Mouse (Mus musculus) ES-Bruce4 (cell line): ENCODE measurements around the gene Krt24. TPM values are rescaled to one million over a fixed set of nuclear protein-coding genes. Genes with fewer than 3 reads are reported as not detected.
A peak's percentile ranks its signal among the peaks of the same experiment; 100 is the strongest.

Source experiments
- H3K27ac ChIP-seq: 2 replicates; pipeline ENCODE4 v1.5.1; 2012; ENCODE audit warnings: low read length, inconsistent platforms; ENCODE audit not compliant: insufficient read depth
- H3K27me3 ChIP-seq: 2 replicates; pipeline ENCODE4 v1.6.1; 2012; ENCODE audit warnings: mild to moderate bottlenecking, low read length, inconsistent platforms; ENCODE audit not compliant: control insufficient read depth, poor library complexity, insufficient read depth, severe bottlenecking
- H3K36me3 ChIP-seq: 2 replicates; pipeline ENCODE4 v1.6.1; 2012; ENCODE audit warnings: inconsistent platforms, mild to moderate bottlenecking, low read length, moderate library complexity; ENCODE audit not compliant: control insufficient read depth, poor library complexity, insufficient read depth, severe bottlenecking
- H3K4me1 ChIP-seq: one replicate; pipeline ENCODE4 v1.8.1; 2011; ENCODE audit warnings: low read length; ENCODE audit not compliant: control insufficient read depth, insufficient read depth
- H3K4me3 ChIP-seq: 2 replicates; pipeline ENCODE4 v1.5.1; 2011; ENCODE audit warnings: low read depth, mild to moderate bottlenecking, low read length
- H3K9ac ChIP-seq: 2 replicates; pipeline ENCODE4 v1.6.1; 2012; ENCODE audit warnings: low read depth, mild to moderate bottlenecking, inconsistent platforms; ENCODE audit not compliant: poor library complexity, severe bottlenecking
- H3K9me3 ChIP-seq: replicated peaks from 2 replicates; pipeline ENCODE4 v1.6.1; 2012; ENCODE audit warnings: mild to moderate bottlenecking, low read length, inconsistent platforms; ENCODE audit not compliant: control insufficient read depth, poor library complexity, insufficient read depth, severe bottlenecking
- CTCF ChIP-seq: IDR thresholded peaks from one replicate; pipeline ENCODE4 v1.8.1; 2011; ENCODE audit warnings: low read depth, low read length
- EP300 ChIP-seq: IDR thresholded peaks from 2 replicates; pipeline ENCODE4 v1.6.1; 2011; ENCODE audit warnings: low read depth, low read length; ENCODE audit not compliant: insufficient read depth
- POLR2A ChIP-seq: IDR thresholded peaks from one replicate; pipeline ENCODE4 v1.8.1; 2011; ENCODE audit warnings: low read length; ENCODE audit not compliant: insufficient read depth
- polyA plus RNA-seq: library from polyadenylated mRNA; stranded (reverse); fragments of >200 nt; gene quantifications from 2 replicates; pipeline ENCODE4 v1.2.4, GENCODE M21; 2011; ENCODE audit warnings: low read depth; ENCODE audit not compliant: missing spikeins, insufficient read depth, insufficient read length

Gene Krt24
- polyA plus RNA-seq, 1 experiment = not detected

DNA sequence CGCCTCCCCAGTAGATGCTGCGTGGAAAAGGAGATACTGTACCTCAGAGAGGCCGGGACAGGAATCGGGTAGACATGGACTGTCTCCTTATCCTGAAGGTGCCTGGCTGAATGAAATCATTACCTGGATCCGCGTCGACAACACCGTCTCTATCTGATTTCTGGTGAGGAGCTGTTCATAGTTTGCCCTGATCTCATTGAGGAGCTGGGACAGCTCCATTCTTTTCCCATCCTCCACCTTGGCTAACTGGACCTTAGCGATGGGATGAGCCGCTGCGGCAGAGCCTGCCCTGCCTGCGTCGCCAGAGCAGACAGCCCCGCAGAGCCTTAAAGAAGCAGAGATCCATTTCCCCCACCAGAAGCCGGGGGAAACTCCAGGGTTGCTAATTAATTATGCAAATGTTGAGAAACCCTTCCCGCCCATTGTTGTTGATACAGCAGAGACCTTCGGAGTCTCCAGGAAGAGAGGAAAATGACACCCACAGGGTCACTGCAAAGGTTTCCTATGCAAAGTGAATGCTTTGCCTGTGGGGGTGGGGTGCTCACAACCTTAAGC lies 41.2 kb downstream of the Krt24 start, which contains the start of gene Krt222:
Gene Krt222, minus strand, starts transcription at position 266 of the 555 bp plus-strand sequence.
- no peak within 1 kb of the TSS for H3K9ac ChIP-seq
- H3K27me3 ChIP-seq = no peaks in the 10 kb centered on the region
- TF ChIP-seq CTCF (no peak), POLR2A (no peak), EP300 (no peak)
- H3K27ac ChIP-seq = no peak within 1 kb of the TSS
- no peaks in the 10 kb centered on the region for H3K36me3 ChIP-seq
- H3K4me3 ChIP-seq = peak within 1 kb of the TSS; percentile 16; the same call in 1 of the 2 replicates
- no peaks in the 10 kb centered on the region for H3K9me3 ChIP-seq
- H3K4me1 ChIP-seq = peaks cover 2% of the 10 kb centered on the region

DNA sequence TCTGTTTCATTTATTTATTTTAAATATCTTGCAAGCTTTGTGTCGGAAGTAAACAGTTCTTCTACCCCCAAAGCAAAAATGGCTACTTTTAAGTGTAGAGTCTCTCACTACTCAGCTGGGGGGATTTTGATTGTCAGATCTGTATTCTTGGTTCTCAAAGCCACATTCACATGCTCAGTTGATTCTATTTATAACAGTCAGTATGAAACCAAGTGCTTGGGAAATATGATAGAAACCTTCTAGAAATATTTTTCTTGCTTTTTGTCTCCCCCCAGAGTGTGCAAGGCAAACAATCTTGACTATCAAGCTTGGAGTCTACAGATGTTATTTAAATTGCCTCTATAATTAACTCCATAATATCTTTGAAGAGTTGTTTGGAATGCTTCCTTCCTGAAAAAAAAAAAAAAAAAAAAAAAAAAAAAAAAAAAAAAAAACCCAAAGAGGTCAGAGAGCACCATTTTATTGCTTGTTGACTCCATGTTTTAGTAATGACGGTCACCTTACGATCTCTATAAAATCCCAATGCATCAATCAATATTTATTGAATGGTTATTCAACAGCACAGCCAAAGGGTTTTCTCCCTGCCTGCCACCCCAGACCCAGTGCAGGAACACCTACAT lies 41.8 kb downstream of the Krt24 start:
- peak overlapping the region; percentile 16; the same call in 1 of the 2 replicates for H3K4me3 ChIP-seq
- H3K27me3 ChIP-seq = no peaks in the 10 kb centered on the region
- no peaks in the 10 kb centered on the region for H3K9me3 ChIP-seq
- no peaks in the 10 kb centered on the region for H3K36me3 ChIP-seq
- H3K4me1 ChIP-seq = peaks cover 2% of the 10 kb centered on the region
- no peak overlapping the region for H3K9ac ChIP-seq
- TF ChIP-seq EP300 = no peak
- no peak overlapping the region for H3K27ac ChIP-seq

GRCm38 (mm10) chr11:99242056-99242455 lies 43.0 kb downstream of the Krt24 start:
- H3K27me3 ChIP-seq = no peaks in the 10 kb centered on the region
- no peaks in the 10 kb centered on the region for H3K36me3 ChIP-seq
- no peak for TF ChIP-seq EP300
- no peak for TF ChIP-seq POLR2A
- TF ChIP-seq CTCF = no peak
- H3K4me1 ChIP-seq = peaks cover 2% of the 10 kb centered on the region
- no peak overlapping the region for H3K4me3 ChIP-seq
- H3K27ac ChIP-seq = no peak overlapping the region
- no peaks in the 10 kb centered on the region for H3K9me3 ChIP-seq
- H3K9ac ChIP-seq = no peak overlapping the region

DNA sequence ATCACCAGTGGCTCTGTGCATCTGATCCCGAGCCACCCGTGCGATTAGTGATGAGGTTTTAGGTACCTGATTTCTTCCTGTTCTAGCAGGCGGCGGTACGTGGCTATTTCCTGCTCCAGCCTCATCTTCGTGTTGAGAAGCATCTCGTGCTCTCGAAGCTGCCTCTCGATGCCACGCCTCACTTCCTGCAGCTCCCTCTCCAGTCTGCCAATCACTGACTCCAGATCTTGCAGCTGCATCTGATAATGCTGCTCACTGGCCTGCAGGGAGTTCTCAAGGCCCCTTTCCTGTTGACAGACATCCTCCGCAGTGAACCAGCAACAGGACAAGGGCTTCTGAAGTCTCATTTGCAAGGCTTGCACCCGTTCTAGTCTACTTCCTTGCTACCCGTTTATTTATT lies 46.6 kb downstream of the Krt24 start:
- Histone ChIP-seq H3K9ac (no peak overlapping the region), H3K27me3 (no peaks in the 10 kb centered on the region), H3K4me1 (no peaks in the 10 kb centered on the region), H3K36me3 (no peaks in the 10 kb centered on the region), H3K9me3 (no peaks in the 10 kb centered on the region), H3K4me3 (no peak overlapping the region), H3K27ac (no peak overlapping the region)
- no peak for TF ChIP-seq POLR2A
- TF ChIP-seq EP300 = no peak
- TF ChIP-seq CTCF = no peak

DNA sequence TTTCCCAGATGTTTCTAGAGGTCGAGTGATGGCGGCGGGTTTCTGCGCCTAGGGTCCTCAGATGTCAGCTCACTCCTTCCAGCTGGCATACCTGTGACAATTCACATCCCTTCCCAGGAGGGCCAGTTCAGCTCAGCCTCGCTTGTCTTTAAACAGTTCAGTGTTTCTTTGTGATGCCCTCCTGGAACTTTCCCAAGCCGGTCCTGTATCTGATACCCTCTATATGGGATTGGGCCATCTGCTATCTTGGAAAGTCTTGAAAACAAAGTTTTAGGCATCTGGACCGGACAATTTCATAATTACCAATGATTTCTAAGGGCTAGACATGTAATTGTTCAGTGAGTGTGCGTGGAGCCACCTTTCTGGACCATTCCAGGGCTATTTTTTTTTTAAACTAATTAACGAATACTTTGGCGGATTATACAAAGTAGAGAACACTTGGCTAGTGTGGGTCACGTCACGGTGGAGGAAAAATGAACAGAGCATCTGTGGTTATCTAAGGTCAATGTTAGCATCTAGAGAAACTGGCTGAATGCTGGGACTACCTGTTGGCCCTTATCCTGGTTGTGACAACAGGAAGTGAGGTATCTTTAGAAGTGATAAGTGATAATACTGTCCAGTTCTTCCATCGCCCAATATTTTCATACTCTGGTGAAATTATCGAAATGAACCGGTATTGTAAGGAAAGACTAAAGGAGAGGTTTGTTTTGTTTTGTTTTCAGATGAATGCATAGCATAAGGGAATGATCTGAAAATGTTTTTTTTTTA lies 53.8 kb downstream of the Krt24 start:
- Histone ChIP-seq H3K9me3 (no peaks in the 10 kb centered on the region), H3K36me3 (peaks cover 14% of the 10 kb centered on the region), H3K27ac (peak overlapping the region; percentile 71), H3K9ac (peak overlapping the region; percentile 98), H3K4me1 (peaks cover 2% of the 10 kb centered on the region), H3K4me3 (peak overlapping the region; percentile 94), H3K27me3 (no peaks in the 10 kb centered on the region)
- no peak for TF ChIP-seq POLR2A
- TF ChIP-seq EP300 = no peak
- no peak for TF ChIP-seq CTCF
